Mouse (Mus musculus): ENCODE results near the gene Dennd1a. TPM values are rescaled to one million over a fixed set of nuclear protein-coding genes. Genes with fewer than 3 reads are reported as not detected.
A peak's percentile ranks its signal among the peaks of the same experiment; 100 is the strongest.

Dennd1a gene
- polyA plus RNA-seq, 1 experiment from 2014 or later, result 8.6 TPM

DNA sequence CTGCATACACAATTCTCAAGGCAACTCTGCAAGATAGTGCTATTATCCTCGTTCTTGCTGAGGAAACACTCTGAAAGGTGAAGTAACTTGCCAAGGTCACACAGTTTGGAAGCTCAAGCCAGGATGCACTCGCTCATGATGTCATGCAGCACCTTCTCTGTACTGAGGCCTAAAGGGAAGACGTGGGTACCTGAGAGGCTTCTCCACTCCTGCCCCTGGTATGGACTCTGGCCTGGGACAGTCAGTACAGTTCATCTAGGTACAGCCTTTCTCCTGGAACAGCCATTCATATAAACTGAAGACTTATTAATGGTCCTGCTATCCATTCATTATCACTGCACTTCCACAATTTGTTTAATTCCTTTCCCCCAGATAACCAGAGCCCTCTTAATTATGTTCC, 298.1 kb downstream of the Dennd1a start:
- Histone ChIP-seq H3K27me3 (ENCODE audit: control insufficient read depth, insufficient read depth, low read length) (no peaks in the 10 kb centered on the region), H3K4me3 (ENCODE audit: low read depth, low read length) (no peak overlapping the region), H3K9me3 (replicated peaks; ENCODE audit: control insufficient read depth, low read length) (no peaks in the 10 kb centered on the region), H3K4me2 (ENCODE audit: low read depth, low read length) (no peak overlapping the region), H3K4me1 (ENCODE audit: control insufficient read depth, insufficient read depth, low read length) (peaks cover 3% of the 10 kb centered on the region; the same call in 1 of the 2 replicates), H3K27ac (replicated peaks; ENCODE audit: low read depth, low read length) (no peak overlapping the region), H3K36me3 (replicated peaks; ENCODE audit: control insufficient read depth, insufficient read depth, low read depth, low read length) (no peaks in the 10 kb centered on the region), H3K9ac (replicated peaks; ENCODE audit: low read length) (no peak overlapping the region)
- ATAC-seq (replicated peaks; ENCODE audit: insufficient number of reproducible peaks, low FRiP score, low TSS enrichment, low read depth) (no peak), DNase-seq (ENCODE audit: low spot score) (no peak)
- 85% methylated on average over 3 of the region's 3 CpGs for WGBS

DNA sequence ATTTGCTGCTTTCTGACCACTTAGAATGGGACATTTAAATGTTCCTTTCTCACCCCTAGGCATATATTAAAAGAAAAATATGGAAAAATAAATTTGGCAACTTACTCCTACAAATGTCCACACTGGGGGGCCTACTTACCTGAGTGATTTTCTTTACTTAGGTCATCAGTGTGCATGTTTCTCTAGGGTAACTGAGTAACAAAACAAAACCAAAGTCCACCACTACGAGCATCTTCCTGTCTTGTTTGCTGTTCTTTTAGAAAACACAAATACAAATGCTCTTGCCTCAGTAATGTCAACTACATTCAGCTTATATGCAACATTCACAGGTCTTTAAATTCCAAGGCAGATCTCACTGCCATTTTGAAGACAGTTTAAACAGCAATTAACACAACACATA, 298.9 kb downstream of the Dennd1a start:
- peaks cover 3% of the 10 kb centered on the region; the same call in 1 of the 2 replicates for H3K4me1 ChIP-seq (ENCODE audit: control insufficient read depth, insufficient read depth, low read length)
- H3K27me3 ChIP-seq (ENCODE audit: control insufficient read depth, insufficient read depth, low read length), result no peaks in the 10 kb centered on the region
- no peak overlapping the region for H3K27ac ChIP-seq (replicated peaks; ENCODE audit: low read depth, low read length)
- H3K4me2 ChIP-seq (ENCODE audit: low read depth, low read length), result no peak overlapping the region
- H3K4me3 ChIP-seq (ENCODE audit: low read depth, low read length), result no peak overlapping the region
- H3K9ac ChIP-seq (replicated peaks; ENCODE audit: low read length), result no peak overlapping the region
- DNase-seq (ENCODE audit: low spot score) (no peak), ATAC-seq (replicated peaks; ENCODE audit: insufficient number of reproducible peaks, low FRiP score, low TSS enrichment, low read depth) (no peak)
- no peaks in the 10 kb centered on the region for H3K9me3 ChIP-seq (replicated peaks; ENCODE audit: control insufficient read depth, low read length)
- WGBS, result 91% methylated on average over 1 of the region's 1 CpGs
- H3K36me3 ChIP-seq (replicated peaks; ENCODE audit: control insufficient read depth, insufficient read depth, low read depth, low read length), result no peaks in the 10 kb centered on the region

DNA sequence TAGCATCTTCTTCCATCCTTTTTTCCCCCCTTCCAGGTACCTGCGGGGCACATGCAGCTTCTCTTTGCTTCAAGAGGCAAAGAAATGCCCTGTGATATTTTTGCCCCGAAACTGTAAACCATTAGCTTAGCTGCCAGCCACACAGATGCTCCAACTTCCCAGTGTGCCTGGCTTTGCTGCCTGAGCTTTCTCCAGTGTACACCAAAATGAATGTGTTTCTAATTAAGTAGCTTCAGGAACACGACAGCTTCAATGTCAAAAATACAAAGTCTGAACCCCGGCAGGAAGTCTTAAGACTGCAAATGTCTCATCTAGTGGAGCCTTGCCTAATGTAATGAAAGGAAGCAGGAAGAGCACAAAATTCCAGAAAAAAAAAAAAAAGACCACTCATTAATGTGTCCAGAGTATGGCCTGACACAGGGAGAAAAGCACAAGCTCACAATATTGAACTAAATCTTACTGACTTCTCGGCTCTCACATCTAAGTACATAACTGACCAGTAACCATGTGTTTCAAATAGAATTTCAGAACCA, 301.4 kb downstream of the Dennd1a start:
- no peaks in the 10 kb centered on the region for H3K36me3 ChIP-seq (replicated peaks; ENCODE audit: control insufficient read depth, insufficient read depth, low read depth, low read length)
- ATAC-seq (replicated peaks; ENCODE audit: insufficient number of reproducible peaks, low FRiP score, low TSS enrichment, low read depth) (no peak), DNase-seq (ENCODE audit: low spot score) (peak; percentile 78)
- H3K27me3 ChIP-seq (ENCODE audit: control insufficient read depth, insufficient read depth, low read length), result no peaks in the 10 kb centered on the region
- H3K9me3 ChIP-seq (replicated peaks; ENCODE audit: control insufficient read depth, low read length), result no peaks in the 10 kb centered on the region
- H3K4me3 ChIP-seq (ENCODE audit: low read depth, low read length), result no peak overlapping the region
- no peak overlapping the region for H3K4me2 ChIP-seq (ENCODE audit: low read depth, low read length)
- H3K9ac ChIP-seq (replicated peaks; ENCODE audit: low read length), result no peak overlapping the region
- WGBS, result 15% methylated on average over 5 of the region's 5 CpGs
- H3K4me1 ChIP-seq (ENCODE audit: control insufficient read depth, insufficient read depth, low read length), result peaks cover 3% of the 10 kb centered on the region; the same call in 1 of the 2 replicates
- no peak overlapping the region for H3K27ac ChIP-seq (replicated peaks; ENCODE audit: low read depth, low read length)

DNA sequence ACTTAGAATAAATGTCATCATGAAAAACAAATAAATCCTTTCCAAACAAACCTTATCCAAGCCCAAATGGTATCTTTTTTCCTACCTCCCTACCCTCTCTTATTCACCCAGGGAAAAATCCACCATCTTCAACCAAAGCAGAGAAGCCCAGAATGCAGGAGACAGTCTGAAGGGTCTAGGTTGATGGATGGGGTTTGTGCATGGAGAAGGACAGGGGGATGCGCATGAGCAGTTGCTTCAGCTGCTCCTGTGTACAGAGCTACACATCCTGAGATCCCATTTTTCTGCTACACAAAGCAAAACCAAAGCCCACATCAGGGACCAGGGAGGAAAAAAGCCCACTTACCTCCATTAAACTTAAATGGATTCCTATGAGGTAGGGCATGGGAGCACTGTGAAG, 304.5 kb downstream of the Dennd1a start:
- Histone ChIP-seq H3K27ac (replicated peaks; ENCODE audit: low read depth, low read length) (no peak overlapping the region), H3K9me3 (replicated peaks; ENCODE audit: control insufficient read depth, low read length) (no peaks in the 10 kb centered on the region), H3K4me2 (ENCODE audit: low read depth, low read length) (no peak overlapping the region), H3K4me3 (ENCODE audit: low read depth, low read length) (no peak overlapping the region), H3K36me3 (replicated peaks; ENCODE audit: control insufficient read depth, insufficient read depth, low read depth, low read length) (no peaks in the 10 kb centered on the region), H3K9ac (replicated peaks; ENCODE audit: low read length) (no peak overlapping the region), H3K4me1 (ENCODE audit: control insufficient read depth, insufficient read depth, low read length) (peaks cover 3% of the 10 kb centered on the region; the same call in 1 of the 2 replicates), H3K27me3 (ENCODE audit: control insufficient read depth, insufficient read depth, low read length) (no peaks in the 10 kb centered on the region)
- no peak for ATAC-seq (replicated peaks; ENCODE audit: insufficient number of reproducible peaks, low FRiP score, low TSS enrichment, low read depth)
- no peak for DNase-seq (ENCODE audit: low spot score)
- 86% methylated on average over 1 of the region's 1 CpGs for WGBS

DNA sequence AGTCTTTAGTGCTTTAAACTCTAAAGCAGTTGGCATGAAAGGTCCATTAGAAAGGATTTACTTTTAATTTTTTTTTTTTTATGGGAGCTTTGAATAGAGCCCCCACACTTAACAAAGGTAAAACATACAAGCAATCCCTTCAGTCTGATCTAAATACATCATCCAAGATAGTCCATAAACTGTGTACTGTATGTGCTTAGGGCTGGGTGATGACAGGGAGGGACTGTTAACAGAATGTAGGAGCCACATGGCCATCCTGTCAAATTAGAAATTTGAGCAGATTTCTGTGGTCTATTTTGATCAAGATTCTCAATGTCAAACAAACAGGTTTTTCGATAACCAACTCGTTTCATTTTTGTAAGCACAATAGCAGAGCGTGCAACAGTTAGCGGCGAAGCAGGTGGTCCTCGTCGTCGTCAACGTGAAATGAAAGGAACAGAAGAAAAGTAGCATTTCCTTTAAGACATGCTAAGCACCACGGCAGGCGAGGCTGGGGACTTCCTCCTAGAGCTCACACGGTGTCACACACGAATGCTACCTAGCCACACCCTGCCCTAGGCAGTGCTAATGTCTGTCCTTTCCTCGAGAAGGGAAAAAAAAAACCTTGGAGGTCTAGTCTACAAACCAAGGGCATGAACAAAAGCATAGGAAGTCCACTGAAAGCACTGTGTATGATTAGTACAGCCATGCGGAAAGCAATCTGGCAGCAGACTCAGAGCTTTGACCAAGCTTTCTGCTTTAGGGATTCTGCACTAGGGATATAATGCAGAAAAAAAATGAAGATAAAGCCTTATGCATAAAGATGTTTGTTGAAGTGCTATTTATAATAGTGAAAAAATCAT, 305.4 kb downstream of the Dennd1a start:
- no peaks in the 10 kb centered on the region for H3K27me3 ChIP-seq (ENCODE audit: control insufficient read depth, insufficient read depth, low read length)
- no peak overlapping the region for H3K9ac ChIP-seq (replicated peaks; ENCODE audit: low read length)
- no peaks in the 10 kb centered on the region for H3K9me3 ChIP-seq (replicated peaks; ENCODE audit: control insufficient read depth, low read length)
- no peak for ATAC-seq (replicated peaks; ENCODE audit: insufficient number of reproducible peaks, low FRiP score, low TSS enrichment, low read depth)
- WGBS, result 76% methylated on average over 15 of the region's 15 CpGs
- DNase-seq (ENCODE audit: low spot score), result no peak
- no peak overlapping the region for H3K27ac ChIP-seq (replicated peaks; ENCODE audit: low read depth, low read length)
- H3K36me3 ChIP-seq (replicated peaks; ENCODE audit: control insufficient read depth, insufficient read depth, low read depth, low read length), result no peaks in the 10 kb centered on the region
- H3K4me2 ChIP-seq (ENCODE audit: low read depth, low read length), result no peak overlapping the region
- peaks cover 3% of the 10 kb centered on the region; the same call in 1 of the 2 replicates for H3K4me1 ChIP-seq (ENCODE audit: control insufficient read depth, insufficient read depth, low read length)
- H3K4me3 ChIP-seq (ENCODE audit: low read depth, low read length), result no peak overlapping the region

DNA sequence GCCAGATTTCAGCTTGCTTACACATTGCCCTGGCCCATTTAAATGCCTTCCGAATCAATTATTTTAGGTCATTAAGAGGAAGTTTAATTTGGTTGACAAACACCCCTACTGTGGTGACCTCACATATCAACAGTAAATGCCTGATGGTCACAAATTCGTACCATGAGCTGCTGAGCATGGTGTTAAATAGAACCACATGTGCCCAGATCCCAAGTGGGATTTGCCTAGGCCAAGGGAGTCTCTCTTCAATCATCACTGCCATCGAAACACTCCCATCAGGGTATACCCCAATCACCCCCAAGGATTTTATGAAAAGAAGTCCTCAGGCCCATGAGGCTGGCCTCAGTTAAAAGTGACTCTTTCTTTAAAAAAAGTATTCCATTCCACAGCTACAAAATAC, 313.0 kb downstream of the Dennd1a start:
- DNase-seq (ENCODE audit: low spot score) (no peak), ATAC-seq (replicated peaks; ENCODE audit: insufficient number of reproducible peaks, low FRiP score, low TSS enrichment, low read depth) (no peak)
- Histone ChIP-seq H3K36me3 (replicated peaks; ENCODE audit: control insufficient read depth, insufficient read depth, low read depth, low read length) (no peaks in the 10 kb centered on the region), H3K9me3 (replicated peaks; ENCODE audit: control insufficient read depth, low read length) (no peaks in the 10 kb centered on the region), H3K27ac (replicated peaks; ENCODE audit: low read depth, low read length) (no peak overlapping the region), H3K4me3 (ENCODE audit: low read depth, low read length) (no peak overlapping the region), H3K27me3 (ENCODE audit: control insufficient read depth, insufficient read depth, low read length) (no peaks in the 10 kb centered on the region), H3K4me2 (ENCODE audit: low read depth, low read length) (no peak overlapping the region), H3K4me1 (ENCODE audit: control insufficient read depth, insufficient read depth, low read length) (no peaks in the 10 kb centered on the region), H3K9ac (replicated peaks; ENCODE audit: low read length) (no peak overlapping the region)
- WGBS, result 50% methylated on average over 3 of the region's 3 CpGs

DNA sequence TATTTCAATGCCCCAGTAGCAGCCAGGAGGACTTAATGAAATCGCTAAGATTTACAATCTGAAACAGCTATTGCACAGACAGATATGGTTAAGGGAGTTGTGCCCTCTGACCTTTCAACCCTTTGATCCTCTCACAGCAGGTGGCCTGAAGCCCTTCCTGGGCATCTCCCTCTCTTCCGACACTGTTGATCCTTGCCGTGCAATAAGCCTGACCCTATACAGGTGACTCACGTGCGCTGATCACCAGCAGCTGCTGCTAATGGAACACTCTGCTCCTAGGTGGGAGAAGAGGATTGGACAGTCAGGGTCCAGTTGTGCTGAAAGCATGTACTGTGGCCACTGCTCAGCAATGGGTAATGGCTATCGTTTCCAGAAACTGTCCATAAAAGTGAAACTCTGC, 314.6 kb downstream of the Dennd1a start:
- H3K27ac ChIP-seq (replicated peaks; ENCODE audit: low read depth, low read length), result no peak overlapping the region
- H3K4me3 ChIP-seq (ENCODE audit: low read depth, low read length), result no peak overlapping the region
- 55% methylated on average over 6 of the region's 6 CpGs for WGBS
- no peak for DNase-seq (ENCODE audit: low spot score)
- H3K9ac ChIP-seq (replicated peaks; ENCODE audit: low read length), result no peak overlapping the region
- ATAC-seq (replicated peaks; ENCODE audit: insufficient number of reproducible peaks, low FRiP score, low TSS enrichment, low read depth), result no peak
- no peaks in the 10 kb centered on the region for H3K36me3 ChIP-seq (replicated peaks; ENCODE audit: control insufficient read depth, insufficient read depth, low read depth, low read length)
- H3K27me3 ChIP-seq (ENCODE audit: control insufficient read depth, insufficient read depth, low read length), result no peaks in the 10 kb centered on the region
- no peaks in the 10 kb centered on the region for H3K9me3 ChIP-seq (replicated peaks; ENCODE audit: control insufficient read depth, low read length)
- H3K4me1 ChIP-seq (ENCODE audit: control insufficient read depth, insufficient read depth, low read length), result no peaks in the 10 kb centered on the region
- no peak overlapping the region for H3K4me2 ChIP-seq (ENCODE audit: low read depth, low read length)

DNA sequence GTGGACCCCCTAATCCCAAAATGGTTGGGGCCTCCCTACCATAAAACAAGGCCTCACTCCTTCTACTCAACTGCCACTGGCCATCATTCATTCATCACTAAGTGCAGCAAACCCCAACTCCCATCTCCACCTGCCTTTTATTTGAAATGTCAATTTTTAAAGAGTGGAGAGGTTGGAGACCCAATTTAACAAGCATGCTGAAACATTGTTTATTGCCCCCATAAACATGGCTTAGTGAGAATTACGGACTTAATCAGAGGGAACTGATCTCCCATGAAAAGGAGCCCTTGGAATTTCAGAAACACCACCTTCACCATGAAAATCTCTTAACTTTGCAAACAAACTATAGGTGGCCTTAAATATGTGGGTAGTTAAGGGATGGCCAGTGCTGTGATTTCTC, 315.5 kb downstream of the Dennd1a start:
- WGBS, result 89% methylated on average over 1 of the region's 1 CpGs
- no peaks in the 10 kb centered on the region for H3K4me1 ChIP-seq (ENCODE audit: control insufficient read depth, insufficient read depth, low read length)
- no peak for DNase-seq (ENCODE audit: low spot score)
- H3K9ac ChIP-seq (replicated peaks; ENCODE audit: low read length), result no peak overlapping the region
- no peaks in the 10 kb centered on the region for H3K27me3 ChIP-seq (ENCODE audit: control insufficient read depth, insufficient read depth, low read length)
- H3K27ac ChIP-seq (replicated peaks; ENCODE audit: low read depth, low read length), result no peak overlapping the region
- no peak overlapping the region for H3K4me3 ChIP-seq (ENCODE audit: low read depth, low read length)
- H3K4me2 ChIP-seq (ENCODE audit: low read depth, low read length), result no peak overlapping the region
- no peaks in the 10 kb centered on the region for H3K36me3 ChIP-seq (replicated peaks; ENCODE audit: control insufficient read depth, insufficient read depth, low read depth, low read length)
- H3K9me3 ChIP-seq (replicated peaks; ENCODE audit: control insufficient read depth, low read length), result no peaks in the 10 kb centered on the region
- ATAC-seq (replicated peaks; ENCODE audit: insufficient number of reproducible peaks, low FRiP score, low TSS enrichment, low read depth), result no peak

Data from embryonic facial prominence, embryonic 11.5 days (tissue).